ENCODE assay signal across 12 mouse cellular contexts in the genomic region with DNA sequence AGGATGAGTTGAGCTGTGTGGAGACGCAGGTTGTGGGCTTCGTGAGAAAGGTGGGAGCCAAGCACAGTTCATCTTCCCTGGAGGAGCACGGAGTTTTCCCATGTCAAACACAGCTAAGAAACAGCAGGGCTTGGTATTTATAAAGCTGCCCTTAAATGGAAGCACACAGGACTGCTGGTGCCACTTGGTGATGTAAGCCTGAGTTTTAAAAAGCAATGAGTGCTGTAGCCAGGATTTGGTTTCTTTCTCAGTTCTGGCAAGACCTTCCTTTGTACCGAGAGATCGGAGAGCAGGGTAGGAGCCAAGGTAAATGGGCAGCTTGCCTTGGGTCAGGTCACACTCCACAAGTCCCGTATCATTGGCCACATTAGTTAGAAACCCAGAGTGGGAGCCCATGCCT. TPM values are rescaled to one million over a fixed set of nuclear protein-coding genes. Genes with fewer than 3 reads are reported as not detected.
DNase-seq lines count a peak whose midpoint lies in the region; ATAC-seq lines count a peak whose summit lies in the region.
"Had no signal": no experiment of that assay in that cellular context is flagged by ENCODE, and none has a peak within 500 bp of the region (broad histone marks: within the 10 kb centered on the region; RNA-seq: fewer than 3 reads in every experiment).

No protein-coding gene starts in this region.

- H3K27me3 ChIP-seq in heart, embryonic 12.5 days (replicated peaks), result no peaks in the 10 kb centered on the region
- no peaks in the 10 kb centered on the region for H3K27me3 ChIP-seq in heart, embryonic 16.5 days (ENCODE audit: control insufficient read depth, insufficient read depth, low read length)
- no peaks in the 10 kb centered on the region for H3K27me3 ChIP-seq in neural tube, embryonic 15.5 days (replicated peaks)
- H3K27me3 ChIP-seq in hindbrain, embryonic 12.5 days, result no peaks in the 10 kb centered on the region
- H3K27me3 ChIP-seq: heart, embryonic 15.5 days had no signal

- H3K27ac ChIP-seq in heart, embryonic 12.5 days (ENCODE audit: poor library complexity, severe bottlenecking), result no peak overlapping the region
- 0 out of 2 replicates have a peak overlapping the region, but pooled peaks have one; percentile 23 for H3K27ac ChIP-seq in heart, embryonic 16.5 days (ENCODE audit: low read length)
- no peak overlapping the region for H3K27ac ChIP-seq in neural tube, embryonic 15.5 days (replicated peaks)
- H3K27ac ChIP-seq in hindbrain, embryonic 12.5 days, result no peak overlapping the region
- H3K27ac ChIP-seq: heart, embryonic 15.5 days; left cerebral cortex, adult 2 months had no signal

- DNase-seq in heart, adult 18-20 months, result peak; percentile 34 to 59
- peak; percentile 15 for DNase-seq in urinary bladder, adult 2 months (ENCODE audit: low spot score)
- no peak for DNase-seq in urinary bladder, postnatal 4 days (ENCODE audit: low spot score in 2 of 2)
- peak; percentile 42 for DNase-seq in telencephalon, adult 2 months (ENCODE audit: low read depth, low spot score)

- peaks cover 5% of the 10 kb centered on the region; the same call in 1 of the 2 replicates for H3K4me1 ChIP-seq in heart, embryonic 12.5 days (replicated peaks)
- H3K4me1 ChIP-seq in heart, embryonic 16.5 days (ENCODE audit: control insufficient read depth, insufficient read depth, low read length), result no peaks in the 10 kb centered on the region
- no peaks in the 10 kb centered on the region for H3K4me1 ChIP-seq in neural tube, embryonic 15.5 days
- H3K4me1 ChIP-seq in hindbrain, embryonic 12.5 days, result peaks cover 7% of the 10 kb centered on the region

- no peak overlapping the region for H3K4me3 ChIP-seq in heart, embryonic 12.5 days
- no peak overlapping the region for H3K4me3 ChIP-seq in heart, embryonic 16.5 days (ENCODE audit: low read length)
- H3K4me3 ChIP-seq in neural tube, embryonic 15.5 days (replicated peaks), result no peak overlapping the region
- no peak overlapping the region for H3K4me3 ChIP-seq in hindbrain, embryonic 12.5 days
- H3K4me3 ChIP-seq: heart, embryonic 15.5 days; left cerebral cortex, adult 2 months had no signal

- no peak overlapping the region for H3K9ac ChIP-seq in heart, embryonic 12.5 days
- no peak overlapping the region for H3K9ac ChIP-seq in heart, embryonic 16.5 days (ENCODE audit: low read length)
- H3K9ac ChIP-seq in neural tube, embryonic 15.5 days (replicated peaks), result no peak overlapping the region
- no peak overlapping the region for H3K9ac ChIP-seq in hindbrain, embryonic 12.5 days
- H3K9ac ChIP-seq: heart, embryonic 15.5 days had no signal

- no peak overlapping the region for H3K4me2 ChIP-seq in heart, embryonic 12.5 days
- no peak overlapping the region for H3K4me2 ChIP-seq in heart, embryonic 16.5 days (ENCODE audit: low read depth, low read length)
- H3K4me2 ChIP-seq in neural tube, embryonic 15.5 days, result no peak overlapping the region
- no peak overlapping the region for H3K4me2 ChIP-seq in hindbrain, embryonic 12.5 days (replicated peaks)
- H3K4me2 ChIP-seq: heart, embryonic 15.5 days; liver, embryonic 11.5 days had no signal

- H3K36me3 ChIP-seq in heart, embryonic 12.5 days, result no peaks in the 10 kb centered on the region
- H3K36me3 ChIP-seq in heart, embryonic 16.5 days (ENCODE audit: control insufficient read depth, insufficient read depth), result no peaks in the 10 kb centered on the region
- H3K36me3 ChIP-seq in neural tube, embryonic 15.5 days, result no peaks in the 10 kb centered on the region
- no peaks in the 10 kb centered on the region for H3K36me3 ChIP-seq in hindbrain, embryonic 12.5 days
- H3K36me3 ChIP-seq: heart, embryonic 15.5 days had no signal

- ATAC-seq in heart, embryonic 12.5 days (ENCODE audit: insufficient number of reproducible peaks, low FRiP score), result no peak
- ATAC-seq in heart, embryonic 16.5 days (replicated peaks; ENCODE audit: extremely low read depth, insufficient read depth, low FRiP score), result no peak
- ATAC-seq in neural tube, embryonic 15.5 days (ENCODE audit: low FRiP score), result no peak
- ATAC-seq in hindbrain, embryonic 12.5 days (ENCODE audit: low FRiP score), result no peak
- ATAC-seq: forebrain, embryonic 14.5 days had no signal

- WGBS in heart, embryonic 12.5 days, result 66% methylated on average over 6 of the region's 6 CpGs
- WGBS in heart, embryonic 16.5 days, result 65% methylated on average over 6 of the region's 6 CpGs
- 87% methylated on average over 6 of the region's 6 CpGs for WGBS in neural tube, embryonic 15.5 days
- 85% methylated on average over 6 of the region's 6 CpGs for WGBS in hindbrain, embryonic 12.5 days

- 0 out of 2 replicates have a peak, but pooled peaks cover 3% of the 10 kb centered on the region for H3K9me3 ChIP-seq in heart, embryonic 12.5 days (replicated peaks)
- H3K9me3 ChIP-seq in heart, embryonic 16.5 days (replicated peaks; ENCODE audit: control insufficient read depth, low read length), result no peaks in the 10 kb centered on the region; the same call in 1 of the 2 replicates
- H3K9me3 ChIP-seq in neural tube, embryonic 15.5 days (replicated peaks), result no peaks in the 10 kb centered on the region
- no peaks in the 10 kb centered on the region for H3K9me3 ChIP-seq in hindbrain, embryonic 12.5 days (replicated peaks)
- H3K9me3 ChIP-seq: heart, embryonic 15.5 days had no signal

RNA-seq across cellular contexts. Expression of a gene that starts 34.1 kb away (rescaled TPM):
- total RNA-seq in heart, adult 18-20 months (2021), result 10 to 100 TPM; 23.6 to 26.1 TPM
- polyA plus RNA-seq in heart, embryonic 12.5 days (2016; fragmentation: Nextera tagmentation; extraction: Ambion mirVana), result 72.1 and 75.0 TPM in 2 replicates
- polyA plus RNA-seq in urinary bladder, adult 2 months (2012; rRNA removed), result 75.3 and 95.1 TPM in 2 replicates
- polyA plus RNA-seq in heart, embryonic 16.5 days (2015; fragmentation: Nextera tagmentation; extraction: Ambion mirVana), result 39.8 and 44.7 TPM in 2 replicates
- 146 and 157 TPM in 2 replicates for polyA plus RNA-seq in neural tube, embryonic 15.5 days (2015; fragmentation: Nextera tagmentation; extraction: Ambion mirVana)
- 175 and 183 TPM in 2 replicates for polyA plus RNA-seq in hindbrain, embryonic 12.5 days (2016; fragmentation: Nextera tagmentation; extraction: Ambion mirVana)

RNA-seq across cellular contexts. Expression of a gene that starts 47.0 kb away (rescaled TPM):
- 1 to 10 TPM; 5.2 to 5.5 TPM for total RNA-seq in heart, adult 18-20 months (2021)
- 64.2 and 66.7 TPM in 2 replicates for polyA plus RNA-seq in heart, embryonic 12.5 days (2016; fragmentation: Nextera tagmentation; extraction: Ambion mirVana)
- 156 and 173 TPM in 2 replicates for polyA plus RNA-seq in urinary bladder, adult 2 months (2012; rRNA removed)
- polyA plus RNA-seq in heart, embryonic 16.5 days (2015; fragmentation: Nextera tagmentation; extraction: Ambion mirVana), result 31.5 and 31.7 TPM in 2 replicates
- polyA plus RNA-seq in neural tube, embryonic 15.5 days (2015; fragmentation: Nextera tagmentation; extraction: Ambion mirVana), result 163 and 165 TPM in 2 replicates
- 173 and 177 TPM in 2 replicates for polyA plus RNA-seq in hindbrain, embryonic 12.5 days (2016; fragmentation: Nextera tagmentation; extraction: Ambion mirVana)

RNA-seq across cellular contexts. Expression of a gene that starts 55.3 kb away (rescaled TPM):
- total RNA-seq in heart, adult 18-20 months (2021), result 100 to 1,000 TPM; 138 to 161 TPM
- polyA plus RNA-seq in heart, embryonic 12.5 days (2016; fragmentation: Nextera tagmentation; extraction: Ambion mirVana), result 389 TPM in 2 replicates
- polyA plus RNA-seq in urinary bladder, adult 2 months (2012; rRNA removed), result 77.0 and 87.9 TPM in 2 replicates
- 323 and 360 TPM in 2 replicates for polyA plus RNA-seq in heart, embryonic 16.5 days (2015; fragmentation: Nextera tagmentation; extraction: Ambion mirVana)
- 353 and 355 TPM in 2 replicates for polyA plus RNA-seq in neural tube, embryonic 15.5 days (2015; fragmentation: Nextera tagmentation; extraction: Ambion mirVana)
- polyA plus RNA-seq in hindbrain, embryonic 12.5 days (2016; fragmentation: Nextera tagmentation; extraction: Ambion mirVana), result 313 and 342 TPM in 2 replicates

RNA-seq across cellular contexts. Expression of a gene that starts 55.4 kb away (rescaled TPM):
- 1 to 10 TPM; 4.7 to 5.2 TPM for total RNA-seq in heart, adult 18-20 months (2021)
- 59.2 and 59.3 TPM in 2 replicates for polyA plus RNA-seq in heart, embryonic 12.5 days (2016; fragmentation: Nextera tagmentation; extraction: Ambion mirVana)
- polyA plus RNA-seq in urinary bladder, adult 2 months (2012; rRNA removed), result 5.9 and 7.0 TPM in 2 replicates
- 51.6 and 54.9 TPM in 2 replicates for polyA plus RNA-seq in heart, embryonic 16.5 days (2015; fragmentation: Nextera tagmentation; extraction: Ambion mirVana)
- polyA plus RNA-seq in neural tube, embryonic 15.5 days (2015; fragmentation: Nextera tagmentation; extraction: Ambion mirVana), result 22.8 and 42.1 TPM in 2 replicates
- 60.3 and 62.4 TPM in 2 replicates for polyA plus RNA-seq in hindbrain, embryonic 12.5 days (2016; fragmentation: Nextera tagmentation; extraction: Ambion mirVana)

Comparison
In these comparisons a context has a peak if more than half of its experiments do, and no peak if none do; other contexts are left out.
1. DNase-seq: peak in heart, adult 18-20 months (2 of 2), urinary bladder, adult 2 months (single experiment) and telencephalon, adult 2 months (single experiment); none in urinary bladder, postnatal 4 days (0 of 2).